Mouse (Mus musculus) ES-Bruce4 (cell line): ENCODE measurements around the gene Bcl2l15. TPM values are rescaled to one million over a fixed set of nuclear protein-coding genes. Genes with fewer than 3 reads are reported as not detected.

Experiments
- H3K27ac ChIP-seq: 2 replicates; pipeline ENCODE4 v1.5.1; 2012; ENCODE audit warnings: low read length, inconsistent platforms; ENCODE audit not compliant: insufficient read depth
- H3K27me3 ChIP-seq: 2 replicates; pipeline ENCODE4 v1.6.1; 2012; ENCODE audit warnings: mild to moderate bottlenecking, low read length, inconsistent platforms; ENCODE audit not compliant: control insufficient read depth, poor library complexity, insufficient read depth, severe bottlenecking
- H3K36me3 ChIP-seq: 2 replicates; pipeline ENCODE4 v1.6.1; 2012; ENCODE audit warnings: inconsistent platforms, mild to moderate bottlenecking, low read length, moderate library complexity; ENCODE audit not compliant: control insufficient read depth, poor library complexity, insufficient read depth, severe bottlenecking
- H3K4me1 ChIP-seq: one replicate; pipeline ENCODE4 v1.8.1; 2011; ENCODE audit warnings: low read length; ENCODE audit not compliant: control insufficient read depth, insufficient read depth
- H3K4me3 ChIP-seq: 2 replicates; pipeline ENCODE4 v1.5.1; 2011; ENCODE audit warnings: low read depth, mild to moderate bottlenecking, low read length
- H3K9ac ChIP-seq: 2 replicates; pipeline ENCODE4 v1.6.1; 2012; ENCODE audit warnings: low read depth, mild to moderate bottlenecking, inconsistent platforms; ENCODE audit not compliant: poor library complexity, severe bottlenecking
- H3K9me3 ChIP-seq: replicated peaks from 2 replicates; pipeline ENCODE4 v1.6.1; 2012; ENCODE audit warnings: mild to moderate bottlenecking, low read length, inconsistent platforms; ENCODE audit not compliant: control insufficient read depth, poor library complexity, insufficient read depth, severe bottlenecking
- CTCF ChIP-seq: IDR thresholded peaks from one replicate; pipeline ENCODE4 v1.8.1; 2011; ENCODE audit warnings: low read depth, low read length
- EP300 ChIP-seq: IDR thresholded peaks from 2 replicates; pipeline ENCODE4 v1.6.1; 2011; ENCODE audit warnings: low read depth, low read length; ENCODE audit not compliant: insufficient read depth
- POLR2A ChIP-seq: IDR thresholded peaks from one replicate; pipeline ENCODE4 v1.8.1; 2011; ENCODE audit warnings: low read length; ENCODE audit not compliant: insufficient read depth
- polyA plus RNA-seq: library from polyadenylated mRNA; stranded (reverse); fragments of >200 nt; gene quantifications from 2 replicates; pipeline ENCODE4 v1.2.4, GENCODE M21; 2011; ENCODE audit warnings: low read depth; ENCODE audit not compliant: missing spikeins, insufficient read depth, insufficient read length

Gene Bcl2l15
- polyA plus RNA-seq, 1 experiment = not detected

- Histone ChIP-seq H3K27me3 (peaks cover 1% of the 10 kb centered on the region; the same call in 1 of the 2 replicates), H3K27ac (no peak overlapping the region), H3K4me3 (no peak overlapping the region), H3K9me3 (no peaks in the 10 kb centered on the region), H3K36me3 (no peaks in the 10 kb centered on the region), H3K4me1 (no peaks in the 10 kb centered on the region), H3K9ac (no peak overlapping the region)
- no peak for TF ChIP-seq CTCF
Observed at GRCm38 (mm10) chr3:103852565-103853299, 20.3 kb downstream of the Bcl2l15 start.

- H3K27ac ChIP-seq = no peak overlapping the region
- no peaks in the 10 kb centered on the region for H3K27me3 ChIP-seq
- no peak overlapping the region for H3K4me3 ChIP-seq
- TF ChIP-seq CTCF (no peak), EP300 (no peak), POLR2A (no peak)
- no peaks in the 10 kb centered on the region for H3K36me3 ChIP-seq
- H3K9ac ChIP-seq = no peak overlapping the region
- no peaks in the 10 kb centered on the region for H3K9me3 ChIP-seq
- H3K4me1 ChIP-seq = no peaks in the 10 kb centered on the region
Observed at GRCm38 (mm10) chr3:103853804-103854203, 21.4 kb downstream of the Bcl2l15 start.

GRCm38 (mm10) chr3:103857036-103857805 is 24.8 kb downstream of the Bcl2l15 start:
- H3K4me3 ChIP-seq = no peak overlapping the region
- no peaks in the 10 kb centered on the region for H3K9me3 ChIP-seq
- no peak overlapping the region for H3K9ac ChIP-seq
- H3K27me3 ChIP-seq = no peaks in the 10 kb centered on the region
- TF ChIP-seq EP300 (no peak), CTCF (no peak)
- H3K27ac ChIP-seq = no peak overlapping the region
- H3K36me3 ChIP-seq = no peaks in the 10 kb centered on the region
- H3K4me1 ChIP-seq = no peaks in the 10 kb centered on the region

- Histone ChIP-seq H3K4me1 (no peaks in the 10 kb centered on the region), H3K9me3 (no peaks in the 10 kb centered on the region), H3K36me3 (no peaks in the 10 kb centered on the region), H3K9ac (no peak overlapping the region), H3K4me3 (no peak overlapping the region), H3K27me3 (no peaks in the 10 kb centered on the region), H3K27ac (no peak overlapping the region)
- TF ChIP-seq POLR2A (no peak), EP300 (no peak), CTCF (no peak)
Observed at GRCm38 (mm10) chr3:103857977-103858563, 25.7 kb downstream of the Bcl2l15 start.

GRCm38 (mm10) chr3:103858881-103859801 is 26.7 kb downstream of the Bcl2l15 start, which contains the start of gene Ptpn22:
TSS of gene Ptpn22 (plus strand) at chr3:103859795.
- no peak for TF ChIP-seq EP300
- H3K9me3 ChIP-seq = no peaks in the 10 kb centered on the region
- H3K4me1 ChIP-seq = no peaks in the 10 kb centered on the region
- no peaks in the 10 kb centered on the region for H3K36me3 ChIP-seq
- H3K4me3 ChIP-seq = no peak within 1 kb of the TSS
- no peak within 1 kb of the TSS for H3K27ac ChIP-seq
- no peak within 1 kb of the TSS for H3K9ac ChIP-seq
- H3K27me3 ChIP-seq = no peaks in the 10 kb centered on the region
